Mouse (Mus musculus) thymus, postnatal 14 days (tissue): ENCODE data around the gene Gng5.

Experiments used
- DNase-seq: peaks from one replicate; pipeline ENCODE4 v3.0.0; 2021

Gng5 gene

DNA sequence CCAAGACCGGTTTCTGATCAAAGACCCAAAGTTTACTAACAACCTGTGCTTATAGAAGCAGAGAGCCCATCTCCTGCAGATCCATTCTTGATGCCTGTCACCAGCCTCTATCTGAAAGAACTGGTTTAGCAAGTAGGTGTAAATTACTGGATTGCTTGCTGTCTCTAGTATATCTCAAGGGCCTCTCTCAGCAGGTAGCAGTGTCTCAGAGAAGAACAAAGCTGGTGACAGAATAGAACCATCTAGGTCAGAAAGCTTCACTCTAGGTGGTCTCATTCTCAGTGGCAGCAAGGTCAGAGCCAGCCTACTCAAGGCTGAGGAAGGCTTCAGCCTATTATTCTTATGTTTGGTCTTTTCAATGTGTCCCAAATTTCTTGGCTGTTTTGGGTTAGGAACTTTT is 44.0 kb downstream of the Gng5 start:
- no peak for DNase-seq

DNA sequence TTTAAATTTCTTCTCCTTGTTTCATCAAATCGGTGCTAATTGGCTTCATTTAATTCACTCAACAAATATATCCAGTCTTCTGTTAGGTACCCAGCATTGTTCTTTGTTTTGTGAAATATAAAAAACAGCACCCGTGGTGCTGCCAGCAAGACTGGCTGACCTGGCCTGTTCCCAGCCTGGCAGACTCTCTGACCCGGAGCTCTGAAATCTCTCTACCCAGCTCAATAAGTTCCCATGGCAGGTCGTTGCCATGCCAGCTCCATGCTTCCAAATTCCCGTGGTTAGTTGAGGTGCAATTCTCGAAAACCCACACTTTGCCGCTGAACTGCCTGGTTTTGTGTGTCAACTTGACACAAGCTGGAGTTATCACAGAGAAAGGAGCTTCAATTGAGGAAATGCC is 55.2 kb downstream of the Gng5 start:
- DNase-seq: no peak
